Mouse (Mus musculus): ENCODE measurements at regions not wholly inside any gene's neighbourhood (a gene's known extent, or its start where the extent isn't known, plus 50 kb on each side); places are given as distances from the start of the nearest gene placed in this dataset.

- Histone ChIP-seq H3K27ac (ENCODE audit: insufficient read depth, low read length) (no peak overlapping the region), H3K4me3 (ENCODE audit: extremely low read depth, insufficient read depth, insufficient read length) (no peak overlapping the region), H3K36me3 (ENCODE audit: control insufficient read depth, insufficient read depth, low read length) (no peaks in the 10 kb centered on the region), H3K27me3 (ENCODE audit: control insufficient read depth, insufficient read depth, low read length) (no peaks in the 10 kb centered on the region), H3K4me1 (ENCODE audit: control insufficient read depth, insufficient read depth, insufficient read length) (no peaks in the 10 kb centered on the region)
- TF ChIP-seq POLR2A (IDR thresholded peaks at IDR 0.05; ENCODE audit: low read depth, low read length) (no peak), CTCF (IDR thresholded peaks at IDR 0.05; ENCODE audit: extremely low read depth, insufficient read depth, insufficient read length, insufficient replicate concordance) (no peak)
- WGBS, result 53% methylated on average over 2 of the region's 2 CpGs
- DNase-seq (ENCODE audit: low read depth in 1 of 2, low spot score in 2 of 2), result no peak
Observed at GRCm38 (mm10) chr4:84209538-84209937, 465.5 kb downstream of the Bnc2 start.

GRCm38 (mm10) chr4:84211311-84211875, 463.7 kb downstream of the Bnc2 start:
- no peaks in the 10 kb centered on the region for H3K4me1 ChIP-seq (ENCODE audit: control insufficient read depth, insufficient read depth, insufficient read length)
- H3K4me3 ChIP-seq (ENCODE audit: extremely low read depth, insufficient read depth, insufficient read length), result no peak overlapping the region
- TF ChIP-seq CTCF (IDR thresholded peaks at IDR 0.05; ENCODE audit: extremely low read depth, insufficient read depth, insufficient read length, insufficient replicate concordance) (no peak), POLR2A (IDR thresholded peaks at IDR 0.05; ENCODE audit: low read depth, low read length) (no peak)
- no peak overlapping the region for H3K27ac ChIP-seq (ENCODE audit: insufficient read depth, low read length)
- no peaks in the 10 kb centered on the region for H3K27me3 ChIP-seq (ENCODE audit: control insufficient read depth, insufficient read depth, low read length)
- no peaks in the 10 kb centered on the region for H3K36me3 ChIP-seq (ENCODE audit: control insufficient read depth, insufficient read depth, low read length)
- 91% methylated on average over 11 of the region's 11 CpGs for WGBS
- no peak for DNase-seq (ENCODE audit: low read depth in 1 of 2, low spot score in 2 of 2)

- H3K4me3 ChIP-seq (ENCODE audit: extremely low read depth, insufficient read depth, insufficient read length), result no peak overlapping the region
- H3K4me1 ChIP-seq (ENCODE audit: control insufficient read depth, insufficient read depth, insufficient read length), result no peaks in the 10 kb centered on the region
- DNase-seq (ENCODE audit: low read depth in 1 of 2, low spot score in 2 of 2), result no peak
- no peak for TF ChIP-seq CTCF (IDR thresholded peaks at IDR 0.05; ENCODE audit: extremely low read depth, insufficient read depth, insufficient read length, insufficient replicate concordance)
- TF ChIP-seq POLR2A (IDR thresholded peaks at IDR 0.05; ENCODE audit: low read depth, low read length), result no peak
- H3K36me3 ChIP-seq (ENCODE audit: control insufficient read depth, insufficient read depth, low read length), result no peaks in the 10 kb centered on the region
- no peaks in the 10 kb centered on the region for H3K27me3 ChIP-seq (ENCODE audit: control insufficient read depth, insufficient read depth, low read length)
- WGBS, result 87% methylated on average over 6 of the region's 6 CpGs
- H3K27ac ChIP-seq (ENCODE audit: insufficient read depth, low read length), result no peak overlapping the region
Observed at GRCm38 (mm10) chr4:84212004-84212403, 463.1 kb downstream of the Bnc2 start.

- WGBS, result 80% methylated on average over 8 of the region's 8 CpGs
- TF ChIP-seq POLR2A (IDR thresholded peaks at IDR 0.05; ENCODE audit: low read depth, low read length) (no peak), CTCF (IDR thresholded peaks at IDR 0.05; ENCODE audit: extremely low read depth, insufficient read depth, insufficient read length, insufficient replicate concordance) (no peak)
Observed at GRCm38 (mm10) chr4:84214523-84214922, 460.6 kb downstream of the Bnc2 start.

GRCm38 (mm10) chr4:84218961-84219360, 456.1 kb downstream of the Bnc2 start:
- H3K4me1 ChIP-seq (ENCODE audit: control insufficient read depth, insufficient read depth, insufficient read length), result no peaks in the 10 kb centered on the region
- no peaks in the 10 kb centered on the region for H3K36me3 ChIP-seq (ENCODE audit: control insufficient read depth, insufficient read depth, low read length)
- H3K27ac ChIP-seq (ENCODE audit: insufficient read depth, low read length), result no peak overlapping the region
- no peak overlapping the region for H3K4me3 ChIP-seq (ENCODE audit: extremely low read depth, insufficient read depth, insufficient read length)
- TF ChIP-seq POLR2A (IDR thresholded peaks at IDR 0.05; ENCODE audit: low read depth, low read length) (no peak), CTCF (IDR thresholded peaks at IDR 0.05; ENCODE audit: extremely low read depth, insufficient read depth, insufficient read length, insufficient replicate concordance) (no peak)
- WGBS, result 97% methylated on average over 4 of the region's 4 CpGs
- no peak for DNase-seq (ENCODE audit: low read depth in 1 of 2, low spot score in 2 of 2)
- no peaks in the 10 kb centered on the region for H3K27me3 ChIP-seq (ENCODE audit: control insufficient read depth, insufficient read depth, low read length)

More at GRCm38 (mm10) chr4:84214523-84214922, 460.6 kb downstream of the Bnc2 start:
- DNase-seq (ENCODE audit: low read depth in 1 of 2, low spot score in 2 of 2), result no peak
- no peaks in the 10 kb centered on the region for H3K36me3 ChIP-seq (ENCODE audit: control insufficient read depth, insufficient read depth, low read length)
- no peak overlapping the region for H3K4me3 ChIP-seq (ENCODE audit: extremely low read depth, insufficient read depth, insufficient read length)
- H3K4me1 ChIP-seq (ENCODE audit: control insufficient read depth, insufficient read depth, insufficient read length), result no peaks in the 10 kb centered on the region
- no peaks in the 10 kb centered on the region for H3K27me3 ChIP-seq (ENCODE audit: control insufficient read depth, insufficient read depth, low read length)
- H3K27ac ChIP-seq (ENCODE audit: insufficient read depth, low read length), result no peak overlapping the region

- H3K4me3 ChIP-seq (ENCODE audit: extremely low read depth, insufficient read depth, insufficient read length), result no peak overlapping the region
Observed at GRCm38 (mm10) chr4:84222057-84222717, 452.9 kb downstream of the Bnc2 start.

GRCm38 (mm10) chr4:84222805-84223335, 452.2 kb downstream of the Bnc2 start:
- WGBS, result 94% methylated on average over 11 of the region's 11 CpGs
- Histone ChIP-seq H3K4me3 (ENCODE audit: extremely low read depth, insufficient read depth, insufficient read length) (no peak overlapping the region), H3K27me3 (ENCODE audit: control insufficient read depth, insufficient read depth, low read length) (no peaks in the 10 kb centered on the region), H3K27ac (ENCODE audit: insufficient read depth, low read length) (no peak overlapping the region), H3K4me1 (ENCODE audit: control insufficient read depth, insufficient read depth, insufficient read length) (no peaks in the 10 kb centered on the region), H3K36me3 (ENCODE audit: control insufficient read depth, insufficient read depth, low read length) (no peaks in the 10 kb centered on the region)
- DNase-seq (ENCODE audit: low read depth in 1 of 2, low spot score in 2 of 2), result no peak
- TF ChIP-seq CTCF (IDR thresholded peaks at IDR 0.05; ENCODE audit: extremely low read depth, insufficient read depth, insufficient read length, insufficient replicate concordance) (no peak), POLR2A (IDR thresholded peaks at IDR 0.05; ENCODE audit: low read depth, low read length) (no peak)

More at GRCm38 (mm10) chr4:84222057-84222717, 452.9 kb downstream of the Bnc2 start:
- TF ChIP-seq CTCF (IDR thresholded peaks at IDR 0.05; ENCODE audit: extremely low read depth, insufficient read depth, insufficient read length, insufficient replicate concordance), result no peak
- TF ChIP-seq POLR2A (IDR thresholded peaks at IDR 0.05; ENCODE audit: low read depth, low read length), result no peak
- no peak for DNase-seq (ENCODE audit: low read depth in 1 of 2, low spot score in 2 of 2)
- H3K27ac ChIP-seq (ENCODE audit: insufficient read depth, low read length), result no peak overlapping the region
- no peaks in the 10 kb centered on the region for H3K36me3 ChIP-seq (ENCODE audit: control insufficient read depth, insufficient read depth, low read length)
- 86% methylated on average over 4 of the region's 4 CpGs for WGBS
- no peaks in the 10 kb centered on the region for H3K27me3 ChIP-seq (ENCODE audit: control insufficient read depth, insufficient read depth, low read length)
- H3K4me1 ChIP-seq (ENCODE audit: control insufficient read depth, insufficient read depth, insufficient read length), result no peaks in the 10 kb centered on the region
